Mouse (Mus musculus): Measurements from ENCODE around the gene Daam1. TPM values are rescaled to one million over a fixed set of nuclear protein-coding genes. Genes with fewer than 3 reads are reported as not detected.

Gene Daam1
- total RNA-seq, 1 experiment from 2014 or later = 22.3 TPM

DNA sequence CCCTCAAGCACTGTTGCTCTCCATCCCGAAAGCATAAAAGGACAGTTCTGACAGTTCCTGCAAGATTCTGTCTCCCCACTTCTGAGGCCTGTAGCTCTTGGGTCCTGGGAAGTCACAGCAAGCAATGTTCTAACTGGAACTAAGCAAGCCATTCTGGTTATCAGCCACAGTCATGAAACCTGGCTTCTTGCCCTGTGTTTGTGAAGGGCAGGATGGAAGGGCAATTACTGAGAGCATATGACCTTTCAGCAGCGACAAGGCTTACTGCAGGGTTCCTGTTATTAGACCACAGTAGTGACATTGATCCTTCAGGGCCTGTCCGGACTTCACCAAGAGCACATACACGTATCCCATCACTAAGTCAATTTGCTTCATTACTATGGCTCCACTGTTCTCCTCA is 167.8 kb downstream of the Daam1 start:
- peak; percentile 86 for DNase-seq

DNA sequence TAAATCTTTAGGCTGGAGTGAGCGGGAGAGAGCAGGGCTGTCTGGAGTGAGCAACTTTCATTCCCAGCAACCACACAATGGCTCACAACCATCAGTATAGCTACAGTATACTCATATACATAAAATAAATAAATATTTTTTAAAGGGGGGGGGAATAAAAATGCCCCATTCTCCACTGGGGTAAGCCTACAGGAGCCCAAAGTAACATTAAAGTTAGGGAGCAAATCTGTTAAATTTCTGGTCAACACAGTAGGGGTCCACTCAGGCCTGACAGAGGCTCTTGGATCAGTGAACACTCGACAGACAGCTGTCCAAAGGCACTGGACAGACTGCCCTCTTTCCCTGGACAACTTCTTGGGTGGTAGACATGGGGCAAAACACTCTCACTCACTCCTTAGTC is 168.8 kb downstream of the Daam1 start:
- no peak for DNase-seq

DNA sequence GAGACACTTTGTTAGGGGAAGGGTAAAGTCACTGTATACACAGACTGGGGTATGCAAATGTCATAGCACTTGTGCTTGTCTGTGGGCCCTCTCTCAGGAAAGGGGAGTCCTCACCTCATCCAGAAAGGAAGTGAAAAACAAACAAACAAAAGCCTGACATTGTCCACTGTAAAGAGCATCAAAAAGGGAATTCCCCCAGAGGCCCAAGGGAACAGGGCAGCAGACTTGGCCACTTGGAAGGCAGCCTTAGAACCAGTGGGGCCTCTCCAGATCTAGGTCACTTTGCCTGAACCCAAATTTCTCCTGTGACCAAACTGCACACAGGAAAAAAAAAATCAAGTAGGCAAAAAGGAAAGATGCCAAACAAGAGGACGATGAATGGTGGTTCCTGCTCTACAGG is 170.9 kb downstream of the Daam1 start:
- no peak for DNase-seq

DNA sequence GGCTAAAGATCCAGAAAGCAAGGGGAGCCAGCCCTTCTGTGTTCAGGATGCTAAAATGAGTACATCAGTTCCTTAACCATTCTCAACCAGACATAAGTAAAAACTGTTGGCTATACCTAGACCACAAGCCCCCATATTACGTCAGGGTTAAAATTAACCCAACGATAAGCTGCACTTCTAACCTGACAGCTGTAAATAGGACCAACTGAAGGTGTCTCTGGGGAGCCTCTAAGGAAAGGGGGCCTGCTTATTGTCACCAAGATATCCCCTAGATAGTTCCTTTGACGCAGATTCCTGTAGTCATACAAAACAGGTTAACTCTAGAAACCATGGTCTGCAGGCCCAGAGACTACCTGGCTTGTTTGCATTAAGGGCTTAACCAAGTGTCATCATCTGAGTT is 174.4 kb downstream of the Daam1 start:
- DNase-seq = no peak

DNA sequence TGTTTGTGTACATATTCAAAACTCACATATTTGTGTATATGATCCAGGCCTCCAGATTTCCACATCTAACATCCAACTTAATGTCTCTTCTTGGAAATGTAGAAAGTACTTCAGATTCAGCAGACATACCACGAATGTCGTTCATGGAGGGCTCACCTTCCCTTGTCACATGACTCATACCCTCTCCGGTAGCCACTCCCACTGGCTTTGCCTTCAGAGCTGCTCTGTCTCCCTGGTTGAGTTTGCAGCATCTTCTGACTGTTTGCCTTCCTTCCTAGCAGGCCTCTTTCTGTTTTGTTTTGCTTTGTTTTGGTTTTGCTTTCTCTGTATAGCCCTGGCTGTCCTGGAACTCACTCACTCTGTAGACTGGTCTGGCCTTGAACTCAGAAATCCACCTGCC is 176.8 kb downstream of the Daam1 start:
- no peak for DNase-seq

DNA sequence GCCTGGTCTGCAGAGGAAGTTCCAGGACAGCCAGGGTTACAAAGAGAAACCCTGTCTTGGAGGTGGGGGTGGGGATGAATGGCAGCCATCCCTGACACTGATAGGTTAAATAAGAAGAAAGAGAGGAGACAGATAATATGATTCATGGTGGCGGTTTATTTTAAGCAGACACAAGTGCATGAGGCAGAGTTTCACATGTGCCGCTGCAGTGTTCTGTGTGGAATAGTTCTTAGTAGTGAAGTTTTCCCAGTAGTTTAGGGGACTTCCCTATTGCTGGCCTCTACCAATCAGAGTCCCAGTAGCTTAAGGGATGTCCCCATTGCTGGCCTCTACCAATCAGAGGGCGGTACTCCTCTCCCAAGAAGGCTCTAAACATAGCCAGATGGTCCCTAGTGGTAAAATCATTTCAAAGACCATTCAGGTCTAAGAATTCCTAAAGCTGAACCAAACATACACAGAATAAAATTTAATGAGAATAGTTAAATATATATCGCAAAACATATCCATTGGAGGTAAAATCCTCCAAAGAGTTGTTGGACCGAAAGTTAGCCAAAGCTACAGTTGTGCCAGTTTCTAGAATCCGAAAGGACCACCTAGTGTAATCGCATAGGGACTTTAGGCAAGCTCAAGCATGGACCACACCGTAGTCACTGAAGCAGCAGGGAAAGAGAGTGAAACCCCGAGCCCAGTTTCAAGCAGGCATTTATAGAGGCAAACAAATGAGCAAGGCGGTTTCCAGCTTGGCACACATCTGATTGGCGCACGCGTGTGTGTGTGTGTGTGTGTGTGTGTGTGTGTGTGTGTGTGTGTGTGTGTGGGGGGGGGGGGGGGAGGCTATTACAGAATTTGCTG is 178.4 kb downstream of the Daam1 start:
- DNase-seq = no peak

DNA sequence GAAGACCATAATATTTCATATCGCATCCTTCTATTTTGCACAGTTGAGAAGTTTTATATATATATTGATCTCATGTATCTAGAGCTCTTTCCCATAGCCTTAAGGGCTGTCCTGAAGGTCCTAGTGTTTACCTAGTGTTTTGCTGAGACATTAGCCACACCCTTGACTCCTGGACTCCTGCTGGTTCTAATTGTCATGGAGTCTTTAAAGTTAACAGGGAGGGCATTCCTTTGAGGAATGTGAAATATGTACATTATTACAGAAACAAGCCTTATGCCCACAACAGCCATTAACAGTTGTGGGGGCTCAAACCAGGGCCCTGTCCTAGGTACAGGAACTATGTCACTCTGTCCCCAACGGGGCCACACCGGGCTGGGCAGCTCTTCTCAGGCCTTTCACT is 180.5 kb downstream of the Daam1 start:
- DNase-seq = no peak

DNA sequence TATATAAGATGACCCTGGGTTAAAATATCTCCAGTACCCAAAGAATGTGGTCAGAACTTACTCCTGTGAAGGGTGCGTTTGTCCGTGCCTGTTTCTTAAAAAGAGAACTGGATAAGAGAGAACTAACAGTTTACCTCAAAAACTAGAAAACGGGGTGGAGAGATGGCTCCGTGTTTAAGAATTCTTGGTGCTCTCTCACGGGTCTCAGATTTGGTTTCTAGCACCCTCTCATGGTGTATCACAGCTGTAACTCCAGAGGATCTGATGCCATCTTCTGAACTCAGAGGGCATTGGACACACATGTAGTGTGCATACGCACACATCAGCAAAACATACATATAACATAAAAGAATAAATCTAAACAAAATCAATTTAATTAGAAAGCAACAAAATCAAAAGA is 181.2 kb downstream of the Daam1 start:
- no peak for DNase-seq

DNA sequence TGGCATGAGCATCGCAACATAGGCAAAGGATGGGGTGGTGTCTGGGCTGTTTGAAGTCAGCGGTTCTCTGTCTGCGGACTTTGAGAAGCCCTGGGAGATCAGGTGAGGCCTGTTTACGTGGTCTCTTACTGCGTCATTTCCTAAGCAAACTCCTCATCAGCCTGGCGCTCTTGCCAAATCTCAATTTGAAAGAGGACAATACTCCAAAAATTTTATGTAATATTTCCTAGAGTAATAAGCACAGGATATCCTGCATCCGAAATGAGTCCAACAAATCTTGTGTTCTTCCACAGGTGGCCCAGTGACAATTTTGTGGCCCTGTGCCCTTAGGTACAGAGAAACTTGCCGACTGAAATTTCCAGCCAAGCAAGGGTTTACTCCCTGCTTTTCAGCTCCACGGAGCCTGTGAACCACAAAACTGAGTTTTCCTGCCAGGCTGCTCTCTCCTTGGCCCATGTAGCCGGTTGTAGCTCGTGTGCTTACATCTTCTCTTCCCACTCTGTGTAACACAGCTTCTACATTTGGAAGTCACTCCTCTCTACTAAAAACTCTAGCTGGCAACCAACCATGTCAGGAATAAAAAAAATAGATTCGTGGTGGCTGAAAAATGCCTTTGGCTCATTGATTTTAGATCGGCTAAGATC is 183.0 kb downstream of the Daam1 start:
- no peak for DNase-seq

DNA sequence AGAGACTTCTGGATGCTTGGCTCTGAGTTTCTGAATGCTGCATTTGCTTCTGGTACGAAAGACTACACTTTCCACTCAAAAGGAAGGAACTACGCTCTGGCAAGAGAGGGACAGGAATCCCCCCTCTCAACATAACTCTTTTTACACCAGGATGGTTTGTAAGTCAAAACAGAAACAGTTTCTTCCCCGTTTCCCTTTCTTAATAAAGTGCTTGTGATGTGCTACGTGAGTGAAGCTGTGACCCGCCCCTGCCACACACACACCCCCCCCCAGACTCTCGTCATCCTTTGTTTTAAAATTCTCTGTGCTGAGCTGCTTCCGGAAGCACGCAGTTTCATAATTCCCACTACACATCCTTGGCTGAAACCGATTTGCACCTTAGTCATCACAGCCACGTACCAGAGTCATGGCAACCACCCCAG is 183.5 kb downstream of the Daam1 start:
- no peak for DNase-seq

DNA sequence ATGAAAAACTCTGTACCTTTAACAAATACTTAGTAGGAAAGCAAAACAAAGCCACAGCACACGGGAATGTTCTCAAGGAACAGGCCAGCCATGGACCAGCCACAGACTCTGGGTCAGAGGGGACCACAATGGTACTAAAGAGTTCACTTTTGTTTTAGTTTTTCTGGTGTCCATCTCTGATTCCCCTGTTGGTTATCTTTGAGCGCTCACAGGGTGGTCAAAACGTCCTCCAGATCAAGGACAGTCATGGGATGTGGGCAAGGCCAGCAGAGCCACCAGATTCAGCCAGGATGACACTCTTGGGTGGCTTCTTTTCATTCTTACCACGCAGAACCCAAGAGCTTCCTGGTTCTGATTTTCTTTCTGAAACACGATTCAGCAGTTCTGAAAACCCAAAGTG is 184.4 kb downstream of the Daam1 start:
- no peak for DNase-seq

DNA sequence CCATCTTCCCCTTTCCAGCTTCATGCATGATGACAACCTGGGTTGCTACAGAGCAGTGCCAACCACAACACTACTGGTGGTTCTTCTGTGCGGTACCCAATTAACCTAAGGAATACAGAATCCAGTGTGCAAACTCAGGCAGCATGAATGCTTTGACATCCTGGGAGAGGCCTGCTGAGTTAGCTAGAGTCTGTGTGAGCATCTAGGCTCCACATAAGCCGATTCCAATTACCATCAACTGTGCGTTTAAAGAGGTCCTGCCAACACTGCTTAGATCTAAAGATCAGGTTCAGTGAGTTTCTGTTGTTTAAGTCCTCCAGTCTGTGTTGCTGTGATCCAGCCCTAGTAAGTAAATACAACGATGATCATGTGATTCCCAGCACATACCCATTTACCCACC is 189.4 kb downstream of the Daam1 start:
- no peak for DNase-seq

DNA sequence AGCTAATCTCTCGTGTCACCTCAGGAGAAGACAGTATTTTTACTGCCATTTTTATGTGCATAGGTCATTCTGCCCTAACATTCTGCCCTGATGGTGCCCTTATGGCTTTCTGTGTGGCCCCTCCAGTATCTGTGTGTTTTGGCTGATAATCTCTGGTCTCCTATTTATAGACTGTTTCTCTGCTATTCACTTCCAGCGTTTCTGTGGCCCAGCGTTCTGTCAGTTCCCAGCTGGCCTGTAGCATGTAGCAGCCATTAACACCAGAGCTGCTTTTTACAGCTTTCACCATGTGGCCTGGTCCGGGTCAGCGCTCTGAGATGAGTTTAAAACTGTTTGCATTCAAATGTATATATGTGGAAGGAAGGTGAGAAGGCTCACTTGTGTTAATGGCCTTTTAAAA is 190.7 kb downstream of the Daam1 start:
- DNase-seq = no peak

DNA sequence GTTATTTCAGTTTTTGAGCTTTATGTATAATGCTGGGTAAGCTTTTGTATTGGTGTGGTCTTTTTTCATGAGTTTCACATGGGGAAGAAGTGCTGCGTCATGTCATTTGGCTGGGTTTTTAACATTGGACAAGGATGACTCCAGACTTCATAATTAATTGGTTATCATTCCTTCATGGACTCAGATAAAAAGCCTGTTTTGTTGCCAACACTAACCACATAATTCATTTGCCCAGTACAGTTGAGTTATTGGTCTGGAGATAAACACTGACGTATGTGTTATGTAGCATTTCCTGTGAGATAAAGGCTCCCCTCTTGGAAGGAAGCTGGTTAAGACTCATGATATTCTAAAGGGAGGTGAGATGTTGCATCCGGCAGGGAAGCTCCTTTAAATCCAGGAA is 191.9 kb downstream of the Daam1 start:
- peak; percentile 34 for DNase-seq

DNA sequence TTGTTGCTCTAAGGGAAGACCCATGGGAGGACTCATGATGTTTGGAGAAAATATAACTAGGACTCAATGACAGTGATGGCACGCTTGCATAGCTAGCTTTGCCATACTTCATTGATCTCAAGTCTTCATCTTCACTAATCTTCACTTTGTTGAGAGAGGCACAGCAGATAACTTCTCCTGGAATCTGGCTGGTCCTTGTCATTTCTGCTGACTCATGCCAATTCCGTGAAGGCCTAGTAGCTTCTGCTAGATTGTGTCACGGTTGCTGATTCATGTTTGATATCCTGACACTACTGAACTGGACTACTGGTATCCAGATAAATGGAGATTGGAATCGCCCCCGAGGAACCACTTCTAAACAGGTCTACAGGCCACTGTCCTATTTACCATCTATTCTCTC is 192.7 kb downstream of the Daam1 start:
- no peak for DNase-seq

DNA sequence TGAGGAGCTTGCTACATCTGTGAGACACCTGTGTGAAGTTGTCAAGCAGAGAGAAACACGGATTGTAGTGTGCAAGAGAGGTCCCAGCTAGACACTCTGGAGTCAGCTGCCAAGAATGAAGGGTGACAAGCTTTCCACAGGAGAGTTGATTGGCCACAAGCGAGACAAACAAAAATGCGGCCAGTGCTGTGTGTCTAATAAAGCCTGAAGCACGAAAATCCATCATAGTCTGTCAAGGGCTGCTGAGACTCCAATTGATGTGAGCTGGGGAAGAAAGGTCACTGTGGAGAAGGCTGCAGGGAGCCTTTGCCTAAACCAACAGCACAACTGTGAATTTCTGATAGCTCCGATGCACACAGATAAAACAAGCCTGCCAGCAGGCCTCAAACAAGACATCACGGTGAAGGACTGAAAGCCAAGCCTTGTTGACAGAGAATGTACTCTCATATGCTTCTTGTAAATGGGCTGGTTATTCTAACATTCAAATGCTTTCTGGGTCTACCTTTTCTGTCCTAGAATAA is 194.5 kb downstream of the Daam1 start:
- no peak for DNase-seq

DNA sequence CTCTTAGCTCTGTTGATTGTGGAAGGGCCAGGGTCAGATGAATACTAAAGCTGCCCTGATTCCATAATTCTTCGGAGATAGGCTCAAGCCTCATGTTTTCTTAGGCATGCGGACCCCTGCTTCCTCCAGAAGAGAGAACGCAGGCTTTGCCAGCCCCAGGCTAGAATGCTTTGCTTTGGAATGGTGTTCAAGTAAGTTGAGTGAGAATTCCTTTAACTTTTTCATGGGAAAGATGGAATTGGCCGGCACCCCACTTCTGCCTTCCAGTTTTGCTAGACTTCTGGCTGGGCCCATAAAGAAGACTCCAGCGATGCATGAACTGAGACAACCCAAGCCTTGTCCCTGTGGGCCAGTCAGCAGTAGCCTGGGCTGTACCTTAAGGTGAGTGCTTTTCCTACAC is 200.3 kb downstream of the Daam1 start:
- no peak for DNase-seq

DNA sequence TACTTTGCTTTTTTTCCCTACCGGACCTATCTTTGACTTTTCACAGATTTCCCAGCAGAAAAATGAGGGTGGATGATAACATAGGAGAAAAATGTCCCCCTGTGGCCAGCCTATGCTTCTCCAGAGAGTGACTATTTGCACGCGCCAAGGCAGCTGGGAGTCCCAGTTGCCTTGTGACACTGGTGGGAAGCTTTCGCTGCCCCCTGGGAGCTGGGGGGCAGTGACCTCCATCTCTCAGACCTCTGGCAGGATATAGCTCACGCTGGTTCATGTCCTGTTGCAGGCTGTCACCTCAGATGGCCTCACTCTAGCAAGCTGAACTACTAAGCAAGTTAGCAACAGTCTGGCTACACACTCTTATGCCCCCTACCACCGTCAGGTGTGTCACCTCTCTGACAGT is 200.9 kb downstream of the Daam1 start:
- peak; percentile 24 for DNase-seq

DNA sequence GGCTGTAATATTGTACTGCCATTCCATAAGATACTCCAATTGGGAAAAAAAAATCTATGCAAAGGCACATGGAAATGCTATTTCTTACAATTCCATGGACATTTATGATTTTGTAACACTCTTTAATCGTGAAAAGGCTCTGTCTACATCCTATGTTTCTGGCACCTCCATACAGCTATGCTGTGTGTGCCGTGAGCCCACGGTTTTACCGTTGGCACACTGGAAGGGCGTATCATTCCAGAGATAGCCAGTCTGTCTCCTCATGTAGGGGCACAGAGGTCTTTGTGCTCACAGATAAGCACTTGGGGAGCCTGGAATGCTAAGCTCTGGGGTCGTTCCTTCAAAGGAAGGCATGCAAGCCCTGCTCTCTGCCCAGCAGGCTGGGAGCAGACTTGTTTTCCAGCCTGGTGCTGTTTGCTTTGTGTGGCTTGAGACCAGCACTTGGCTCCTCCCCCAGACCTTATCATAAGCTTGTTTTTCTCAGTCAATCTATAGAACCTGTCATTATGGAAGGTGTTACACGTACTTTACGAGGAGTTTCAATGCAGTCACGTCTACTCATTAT is 205.3 kb downstream of the Daam1 start:
- no peak for DNase-seq

DNA sequence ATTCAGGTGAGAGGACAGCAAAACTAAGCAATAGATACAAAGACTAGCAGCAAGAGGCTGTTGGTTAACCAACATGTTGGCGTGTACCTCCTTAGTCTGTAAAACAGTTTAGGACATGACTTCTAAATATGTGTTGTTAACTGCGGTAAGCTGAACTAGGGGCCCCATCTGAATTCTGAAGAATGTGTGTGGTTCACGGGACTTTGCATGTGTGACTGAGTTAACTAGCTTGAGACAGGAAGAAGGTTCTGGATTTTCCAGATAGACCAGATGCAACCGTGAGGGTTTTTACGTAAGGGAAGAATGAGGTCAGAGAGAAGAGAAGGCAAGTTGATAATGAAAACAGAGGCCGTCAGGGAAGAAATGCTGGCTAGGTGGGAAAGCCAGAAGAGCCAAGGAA is 206.2 kb downstream of the Daam1 start:
- no peak for DNase-seq

DNA sequence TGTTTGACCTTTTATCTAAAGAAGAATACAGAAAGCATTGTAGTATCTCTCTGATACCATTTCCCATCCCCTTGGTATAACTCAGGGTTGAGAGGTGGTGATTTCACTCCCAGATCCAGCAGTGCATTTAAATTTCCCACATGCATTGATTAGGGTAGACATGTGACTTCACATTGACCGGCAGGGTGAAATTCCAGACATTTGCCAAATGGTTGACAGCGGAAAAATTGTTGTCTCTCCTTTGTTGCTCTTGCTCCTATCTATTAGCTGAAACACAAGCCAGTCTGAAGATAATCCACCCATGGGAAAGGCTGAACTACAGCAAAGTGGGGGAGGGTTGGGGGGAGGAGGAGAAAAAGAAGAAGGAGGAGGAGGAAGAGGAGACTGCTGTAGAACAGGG is 208.0 kb downstream of the Daam1 start:
- no peak for DNase-seq

DNA sequence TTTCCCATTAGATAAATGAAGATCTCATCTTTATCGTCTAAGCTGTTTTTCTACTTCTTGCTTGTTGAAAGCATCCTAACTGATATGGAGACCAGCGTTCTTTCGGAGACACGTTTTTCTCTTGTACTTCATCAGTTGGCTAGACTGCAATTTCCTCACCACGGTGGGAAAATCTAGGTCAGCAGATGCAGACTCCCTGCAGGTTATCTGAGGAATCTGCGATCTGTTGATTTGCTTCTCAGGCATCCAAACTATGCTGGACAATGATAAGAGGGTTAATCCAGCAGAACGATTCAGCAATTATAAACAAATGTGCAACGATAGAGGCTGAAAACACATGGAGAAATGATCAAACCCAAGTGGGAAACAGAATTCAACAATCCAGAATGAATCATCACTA is 208.6 kb downstream of the Daam1 start:
- no peak for DNase-seq

DNA sequence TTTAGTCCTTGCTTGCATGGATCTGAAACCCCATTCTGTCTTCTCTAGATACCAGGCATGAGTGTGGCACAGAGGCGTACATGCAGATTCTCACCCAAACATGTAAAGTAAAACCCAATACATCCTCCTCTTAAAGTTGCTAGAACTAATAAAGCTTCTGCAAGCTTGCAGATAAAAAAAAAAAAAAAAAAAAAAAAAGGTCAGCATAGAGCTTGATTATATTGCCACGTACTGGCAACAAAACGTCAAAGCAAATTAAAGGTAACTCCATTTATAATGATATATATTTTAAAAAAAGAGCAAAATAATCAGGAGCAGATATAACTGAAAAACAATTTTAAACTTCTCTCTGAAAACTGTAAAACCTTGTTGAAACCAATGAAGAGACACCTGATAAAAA is 210.4 kb downstream of the Daam1 start:
- DNase-seq = no peak
